Mouse (Mus musculus): ENCODE data around the gene Synj2. TPM values are rescaled to one million over a fixed set of nuclear protein-coding genes. Genes with fewer than 3 reads are reported as not detected.
A peak's percentile ranks its signal among the peaks of the same experiment; 100 is the strongest.

Gene Synj2
- polyA plus RNA-seq, 1 experiment from 2014 or later: 1.5 TPM

DNA sequence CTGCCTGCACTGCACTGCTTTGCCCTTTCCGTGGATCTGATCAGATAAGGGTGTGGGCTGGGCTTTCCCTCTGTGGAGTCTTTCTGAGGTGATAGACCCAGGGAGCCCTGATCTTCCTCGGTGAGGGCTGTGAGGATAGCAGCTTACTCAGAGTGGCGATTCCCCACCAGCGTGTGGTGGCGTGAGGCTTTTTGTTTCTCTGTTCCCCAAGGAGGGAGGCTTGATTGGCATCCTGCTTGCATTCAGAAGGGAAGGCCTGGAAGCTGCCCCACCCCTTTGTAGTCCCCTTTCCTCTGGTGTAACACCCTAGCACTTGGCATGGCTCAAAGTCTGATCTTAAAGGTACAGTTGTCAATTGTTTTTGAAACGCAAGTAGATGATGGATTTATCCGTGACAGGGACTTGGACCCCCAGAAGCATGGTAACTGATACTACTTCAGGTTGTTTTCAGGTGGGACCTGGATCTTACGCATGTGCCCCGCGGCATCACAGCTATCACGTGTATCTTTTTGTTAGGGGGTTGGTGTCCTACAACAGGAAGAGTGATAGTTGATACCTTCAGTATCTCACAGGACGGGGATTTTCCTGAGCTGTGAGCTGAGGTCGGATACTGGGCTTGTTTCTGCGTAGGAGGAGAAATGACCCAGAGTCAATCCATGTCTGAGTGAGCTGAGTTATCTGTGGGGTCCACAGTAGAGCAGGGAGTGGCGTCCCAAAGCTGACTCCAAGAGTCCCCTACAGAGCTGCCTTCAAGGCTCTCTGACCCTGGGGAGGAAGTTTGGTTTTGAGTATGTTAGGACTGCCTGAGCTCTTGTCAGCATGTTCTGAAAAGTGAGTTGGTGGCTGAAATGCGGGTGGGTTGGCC is 36.2 kb downstream of the Synj2 start:
- Histone ChIP-seq H3K36me3 (no peaks in the 10 kb centered on the region), H3K4me3 (replicated peaks) (no peak overlapping the region), H3K9me3 (replicated peaks) (no peaks in the 10 kb centered on the region), H3K27ac (replicated peaks) (no peak overlapping the region), H3K4me1 (peaks cover 22% of the 10 kb centered on the region), H3K9ac (replicated peaks) (no peak overlapping the region), H3K27me3 (replicated peaks) (no peaks in the 10 kb centered on the region), H3K4me2 (no peak overlapping the region)
- no peak for ATAC-seq (ENCODE audit: low FRiP score)
- WGBS: 62% methylated on average over 16 of the region's 16 CpGs

DNA sequence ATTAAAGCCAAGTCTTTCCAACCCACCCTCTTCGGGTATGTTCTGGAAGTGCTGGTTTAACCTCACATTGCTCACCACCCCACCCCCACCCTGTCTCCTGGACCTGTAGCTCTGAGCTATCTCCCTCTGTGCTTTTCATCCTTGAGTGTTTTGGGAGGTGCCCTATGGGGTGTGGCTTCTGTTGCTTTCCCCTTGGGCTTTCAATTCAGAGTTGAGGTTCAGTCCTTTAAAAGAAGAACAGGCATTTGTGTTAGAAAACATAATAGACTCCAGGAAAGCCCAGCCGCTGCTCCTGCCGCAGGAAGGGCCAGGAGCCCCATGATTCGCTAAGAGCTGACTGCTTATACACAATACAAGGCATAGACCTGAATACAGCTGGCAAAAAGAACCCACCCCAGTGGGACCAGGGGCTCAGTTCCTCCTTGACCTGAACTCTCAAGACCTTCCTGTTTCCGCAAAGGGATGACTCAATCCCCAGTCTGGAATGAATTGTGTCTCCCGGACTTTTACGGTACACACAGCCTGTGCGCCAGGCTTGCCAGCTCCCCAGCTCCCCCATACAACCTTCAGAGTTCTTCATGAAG is 36.9 kb downstream of the Synj2 start:
- no peak overlapping the region for H3K27ac ChIP-seq (replicated peaks)
- H3K36me3 ChIP-seq: no peaks in the 10 kb centered on the region
- 68% methylated on average over 8 of the region's 8 CpGs for WGBS
- no peak overlapping the region for H3K9ac ChIP-seq (replicated peaks)
- no peak overlapping the region for H3K4me2 ChIP-seq
- no peak overlapping the region for H3K4me3 ChIP-seq (replicated peaks)
- no peaks in the 10 kb centered on the region for H3K27me3 ChIP-seq (replicated peaks)
- H3K9me3 ChIP-seq (replicated peaks): no peaks in the 10 kb centered on the region
- peaks cover 22% of the 10 kb centered on the region for H3K4me1 ChIP-seq
- no peak for ATAC-seq (ENCODE audit: low FRiP score)

DNA sequence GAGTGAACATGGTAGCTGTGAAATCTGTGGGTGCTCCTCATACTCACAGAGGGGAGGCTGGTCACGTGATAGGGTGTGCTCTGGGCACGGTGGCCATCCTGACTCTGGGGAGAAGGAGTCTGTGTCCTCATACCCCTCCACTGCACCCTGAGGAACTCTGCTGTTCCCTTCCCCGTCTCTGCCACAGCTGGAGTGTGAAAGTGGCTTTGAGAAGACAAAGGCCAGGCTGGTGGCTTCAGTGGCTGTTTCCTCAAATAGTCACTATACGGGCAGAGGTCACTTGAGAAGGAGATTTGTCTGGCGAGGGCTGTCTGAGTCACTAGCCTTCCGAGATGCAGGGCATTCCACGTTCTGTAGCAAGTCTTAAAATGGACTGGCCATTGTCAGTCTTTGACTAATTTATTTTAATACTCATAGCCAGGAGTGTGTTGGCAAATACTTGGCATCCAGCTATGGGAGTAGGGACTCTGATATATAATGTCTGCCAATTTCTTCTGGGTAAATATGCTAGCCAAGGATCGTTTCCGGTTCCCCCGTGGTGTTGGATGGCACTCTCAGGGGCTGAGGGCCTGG is 37.5 kb downstream of the Synj2 start:
- no peak for ATAC-seq (ENCODE audit: low FRiP score)
- Histone ChIP-seq H3K4me3 (replicated peaks) (no peak overlapping the region), H3K9ac (replicated peaks) (no peak overlapping the region), H3K4me2 (no peak overlapping the region), H3K36me3 (no peaks in the 10 kb centered on the region), H3K4me1 (peaks cover 22% of the 10 kb centered on the region), H3K9me3 (replicated peaks) (no peaks in the 10 kb centered on the region), H3K27me3 (replicated peaks) (no peaks in the 10 kb centered on the region), H3K27ac (replicated peaks) (no peak overlapping the region)
- 71% methylated on average over 10 of the region's 10 CpGs for WGBS

DNA sequence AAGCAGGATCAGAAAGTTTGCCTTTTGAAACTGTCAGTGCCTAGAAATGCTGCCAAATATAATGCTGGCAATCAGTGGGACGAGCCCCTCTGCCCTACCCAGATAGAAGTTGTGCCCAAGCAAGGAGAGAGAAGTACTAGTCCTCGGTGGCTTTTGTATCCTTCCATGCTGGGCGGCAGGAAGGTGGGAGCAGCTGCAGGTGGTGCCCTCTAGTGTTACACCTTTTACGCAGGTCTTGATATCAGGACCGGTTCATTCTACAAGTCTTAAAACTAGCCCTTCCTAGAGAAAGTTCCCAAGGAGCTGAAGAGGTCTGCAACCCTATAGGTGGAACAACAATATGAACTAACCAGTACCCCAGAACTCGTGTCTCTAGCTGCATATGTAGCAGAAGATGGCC is 39.8 kb downstream of the Synj2 start:
- Histone ChIP-seq H3K9ac (replicated peaks) (no peak overlapping the region), H3K4me3 (replicated peaks) (no peak overlapping the region), H3K4me2 (no peak overlapping the region), H3K36me3 (no peaks in the 10 kb centered on the region), H3K27ac (replicated peaks) (no peak overlapping the region), H3K27me3 (replicated peaks) (no peaks in the 10 kb centered on the region), H3K4me1 (peaks cover 12% of the 10 kb centered on the region), H3K9me3 (replicated peaks) (no peaks in the 10 kb centered on the region)
- 43% methylated on average over 6 of the region's 6 CpGs for WGBS
- ATAC-seq (ENCODE audit: low FRiP score): no peak

DNA sequence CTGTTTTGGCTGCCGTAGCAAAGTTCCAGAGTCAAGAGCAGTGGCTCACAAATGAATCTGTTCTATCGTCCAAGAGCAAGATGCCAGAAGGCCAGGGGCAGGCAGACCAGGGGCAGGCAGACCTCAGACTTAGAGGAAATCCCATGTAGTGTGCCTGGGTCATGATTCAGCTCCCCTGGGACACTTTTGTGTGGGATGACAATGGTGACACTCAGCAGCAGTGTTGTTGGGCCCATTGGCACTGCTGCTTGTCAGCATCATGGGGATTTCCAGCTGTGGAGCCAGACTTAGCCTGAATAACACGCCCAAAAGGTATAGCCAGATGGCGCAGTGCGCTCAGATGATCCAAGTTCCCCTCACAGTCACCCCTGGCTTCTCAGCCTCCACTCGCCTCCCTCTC is 42.1 kb downstream of the Synj2 start:
- H3K4me2 ChIP-seq: no peak overlapping the region
- 71% methylated on average over 6 of the region's 6 CpGs for WGBS
- H3K4me1 ChIP-seq: peaks cover 15% of the 10 kb centered on the region
- H3K36me3 ChIP-seq: no peaks in the 10 kb centered on the region
- no peak overlapping the region for H3K27ac ChIP-seq (replicated peaks)
- H3K27me3 ChIP-seq (replicated peaks): no peaks in the 10 kb centered on the region
- H3K9ac ChIP-seq (replicated peaks): no peak overlapping the region
- no peak for ATAC-seq (ENCODE audit: low FRiP score)
- H3K9me3 ChIP-seq (replicated peaks): no peaks in the 10 kb centered on the region
- H3K4me3 ChIP-seq (replicated peaks): no peak overlapping the region

DNA sequence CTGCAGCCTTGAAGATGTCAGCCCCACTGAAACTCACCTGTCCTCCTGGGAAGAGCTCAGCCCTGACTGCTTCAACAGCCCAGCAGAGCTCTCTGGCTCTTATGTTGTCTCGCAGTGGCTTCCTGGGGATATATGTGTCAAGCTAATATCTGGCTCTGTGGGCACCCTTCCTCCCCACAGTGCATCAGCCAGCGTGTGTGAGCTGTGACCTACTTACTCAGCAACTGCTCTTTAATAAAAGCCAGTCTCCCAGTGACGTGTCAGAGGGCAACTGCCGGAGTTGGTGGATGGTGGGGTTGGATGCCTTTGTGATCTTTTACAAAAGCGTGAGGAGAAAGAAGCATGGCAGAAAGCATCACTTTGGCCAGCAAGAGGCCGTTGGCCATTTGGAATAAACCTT is 42.8 kb downstream of the Synj2 start:
- Histone ChIP-seq H3K9me3 (replicated peaks) (no peaks in the 10 kb centered on the region), H3K9ac (replicated peaks) (no peak overlapping the region), H3K4me3 (replicated peaks) (no peak overlapping the region), H3K4me1 (peaks cover 15% of the 10 kb centered on the region), H3K27me3 (replicated peaks) (no peaks in the 10 kb centered on the region), H3K36me3 (no peaks in the 10 kb centered on the region), H3K27ac (replicated peaks) (no peak overlapping the region), H3K4me2 (no peak overlapping the region)
- no peak for ATAC-seq (ENCODE audit: low FRiP score)
- 72% methylated on average over 6 of the region's 6 CpGs for WGBS

DNA sequence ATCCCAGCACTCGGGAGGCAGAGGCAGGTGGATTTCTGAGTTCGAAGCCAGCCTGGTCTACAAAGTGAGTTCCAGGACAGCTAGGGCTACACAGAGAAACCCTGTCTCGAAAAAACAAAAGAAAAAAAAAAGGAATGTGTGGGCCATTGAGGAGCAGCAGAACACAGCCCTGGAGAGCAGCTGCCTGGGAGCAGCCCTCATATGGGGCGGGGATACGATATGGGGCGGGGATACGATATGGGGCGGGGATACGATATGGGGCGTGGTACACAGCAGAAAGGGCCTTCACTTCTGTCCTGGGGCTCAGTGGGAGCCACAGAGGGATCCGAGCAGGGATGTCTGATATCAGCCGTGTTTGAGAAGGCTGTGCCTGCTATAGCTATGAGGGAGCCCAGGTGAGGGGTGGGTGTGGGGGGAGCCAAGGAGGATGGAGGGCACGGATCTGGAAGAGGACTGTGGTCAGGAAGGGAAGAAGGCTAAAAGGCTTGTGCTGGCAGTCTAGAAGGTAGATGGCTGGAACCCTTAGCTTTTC is 43.7 kb downstream of the Synj2 start:
- H3K36me3 ChIP-seq: no peaks in the 10 kb centered on the region
- no peak overlapping the region for H3K4me2 ChIP-seq
- H3K27ac ChIP-seq (replicated peaks): no peak overlapping the region
- WGBS: 71% methylated on average over 13 of the region's 13 CpGs
- H3K27me3 ChIP-seq (replicated peaks): no peaks in the 10 kb centered on the region
- no peaks in the 10 kb centered on the region for H3K9me3 ChIP-seq (replicated peaks)
- no peak overlapping the region for H3K9ac ChIP-seq (replicated peaks)
- no peak for ATAC-seq (ENCODE audit: low FRiP score)
- H3K4me3 ChIP-seq (replicated peaks): no peak overlapping the region
- peaks cover 15% of the 10 kb centered on the region for H3K4me1 ChIP-seq

DNA sequence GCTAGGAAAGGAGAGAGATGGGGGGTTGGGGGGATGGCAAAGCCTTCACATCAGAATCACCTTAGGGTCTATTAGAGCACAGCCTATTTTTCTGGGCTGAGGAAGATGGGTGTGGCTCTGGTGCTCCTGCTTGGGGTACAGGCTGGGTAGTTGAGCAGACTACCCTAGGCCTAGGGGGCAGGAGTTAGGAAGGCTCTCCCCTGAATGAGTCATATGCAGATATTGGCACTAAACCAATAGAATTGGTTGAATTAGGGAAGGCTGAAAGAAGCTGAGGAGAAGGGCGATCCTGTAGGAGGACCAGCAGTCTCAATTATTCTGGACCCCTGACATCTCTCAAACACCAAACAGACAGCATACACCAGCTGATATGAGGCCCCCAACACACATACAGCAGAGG is 44.2 kb downstream of the Synj2 start:
- Histone ChIP-seq H3K4me2 (no peak overlapping the region), H3K4me1 (peaks cover 15% of the 10 kb centered on the region), H3K9me3 (replicated peaks) (no peaks in the 10 kb centered on the region), H3K27ac (replicated peaks) (no peak overlapping the region), H3K36me3 (no peaks in the 10 kb centered on the region), H3K27me3 (replicated peaks) (no peaks in the 10 kb centered on the region), H3K4me3 (replicated peaks) (no peak overlapping the region), H3K9ac (replicated peaks) (no peak overlapping the region)
- ATAC-seq (ENCODE audit: low FRiP score): no peak
- WGBS: 95% methylated on average over 1 of the region's 1 CpGs

DNA sequence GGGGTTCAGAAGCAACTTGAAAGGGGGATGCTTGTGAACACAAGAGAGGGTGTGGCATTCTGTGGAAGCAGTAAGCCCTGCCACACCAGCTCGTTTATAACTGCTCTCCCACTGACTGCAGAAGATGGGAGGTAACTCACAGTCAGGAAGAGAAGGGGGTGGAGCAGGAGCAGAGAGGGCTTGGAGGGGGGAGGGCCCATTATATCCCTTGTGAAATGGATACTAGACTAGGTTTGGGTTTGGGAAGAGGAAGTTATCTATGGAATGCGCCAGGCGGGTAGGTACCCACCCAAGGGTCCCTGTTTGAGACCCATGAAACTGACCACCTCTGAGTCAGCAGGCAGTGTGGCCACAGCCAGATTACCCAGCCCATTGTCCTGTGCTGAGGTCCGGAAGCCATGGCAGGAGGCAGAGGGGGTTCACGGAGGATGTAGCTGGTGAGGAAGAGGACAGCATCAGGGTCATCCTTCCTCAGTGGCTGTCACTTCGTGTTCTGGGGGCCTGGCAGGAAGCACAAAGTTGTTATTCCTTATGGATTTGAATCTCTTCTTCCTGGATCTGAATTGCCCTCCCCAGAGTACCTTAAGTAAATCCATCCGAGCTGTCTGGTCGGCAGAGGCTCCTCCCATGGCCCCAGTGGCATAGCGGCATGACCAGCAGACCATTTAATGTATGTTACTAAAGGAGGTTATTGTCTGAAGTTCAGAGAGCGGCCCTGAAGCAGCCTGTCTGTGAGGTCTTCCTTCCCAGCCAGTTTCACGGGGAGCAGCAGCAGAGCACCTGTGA is 46.4 kb downstream of the Synj2 start:
- H3K9ac ChIP-seq (replicated peaks): no peak overlapping the region
- no peaks in the 10 kb centered on the region for H3K9me3 ChIP-seq (replicated peaks)
- 40% methylated on average over 11 of the region's 11 CpGs for WGBS
- H3K4me2 ChIP-seq: 0 out of 2 replicates have a peak overlapping the region, but pooled peaks have one; percentile 18
- H3K4me3 ChIP-seq (replicated peaks): no peak overlapping the region
- no peaks in the 10 kb centered on the region for H3K27me3 ChIP-seq (replicated peaks)
- peaks cover 15% of the 10 kb centered on the region for H3K4me1 ChIP-seq
- no peak overlapping the region for H3K27ac ChIP-seq (replicated peaks)
- no peaks in the 10 kb centered on the region for H3K36me3 ChIP-seq
- ATAC-seq (ENCODE audit: low FRiP score): no peak

DNA sequence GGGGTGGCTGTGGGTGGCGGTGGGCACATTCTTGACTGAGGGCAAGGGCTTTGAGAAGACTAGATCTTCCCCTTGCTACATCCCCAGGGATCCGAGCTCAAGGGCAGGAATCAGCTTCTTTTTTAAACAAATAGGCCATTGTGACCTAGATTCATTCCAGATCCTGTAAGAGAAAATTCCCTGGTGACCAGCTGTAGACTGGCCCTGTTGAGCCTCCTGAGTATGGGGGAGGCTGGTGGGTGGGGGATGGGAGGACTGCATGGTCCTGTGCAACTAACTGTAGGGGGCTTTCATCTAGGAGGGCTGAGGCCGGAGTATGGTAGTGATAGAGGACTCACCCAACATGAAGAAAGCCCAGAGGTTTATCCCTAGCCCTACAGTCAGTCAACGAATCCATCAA is 47.0 kb downstream of the Synj2 start:
- no peaks in the 10 kb centered on the region for H3K36me3 ChIP-seq
- no peaks in the 10 kb centered on the region for H3K27me3 ChIP-seq (replicated peaks)
- H3K4me2 ChIP-seq: 0 out of 2 replicates have a peak overlapping the region, but pooled peaks have one; percentile 18
- WGBS: 56% methylated on average over 4 of the region's 4 CpGs
- no peak overlapping the region for H3K27ac ChIP-seq (replicated peaks)
- ATAC-seq (ENCODE audit: low FRiP score): no peak
- H3K9me3 ChIP-seq (replicated peaks): no peaks in the 10 kb centered on the region
- peaks cover 15% of the 10 kb centered on the region for H3K4me1 ChIP-seq
- H3K4me3 ChIP-seq (replicated peaks): no peak overlapping the region
- no peak overlapping the region for H3K9ac ChIP-seq (replicated peaks)

DNA sequence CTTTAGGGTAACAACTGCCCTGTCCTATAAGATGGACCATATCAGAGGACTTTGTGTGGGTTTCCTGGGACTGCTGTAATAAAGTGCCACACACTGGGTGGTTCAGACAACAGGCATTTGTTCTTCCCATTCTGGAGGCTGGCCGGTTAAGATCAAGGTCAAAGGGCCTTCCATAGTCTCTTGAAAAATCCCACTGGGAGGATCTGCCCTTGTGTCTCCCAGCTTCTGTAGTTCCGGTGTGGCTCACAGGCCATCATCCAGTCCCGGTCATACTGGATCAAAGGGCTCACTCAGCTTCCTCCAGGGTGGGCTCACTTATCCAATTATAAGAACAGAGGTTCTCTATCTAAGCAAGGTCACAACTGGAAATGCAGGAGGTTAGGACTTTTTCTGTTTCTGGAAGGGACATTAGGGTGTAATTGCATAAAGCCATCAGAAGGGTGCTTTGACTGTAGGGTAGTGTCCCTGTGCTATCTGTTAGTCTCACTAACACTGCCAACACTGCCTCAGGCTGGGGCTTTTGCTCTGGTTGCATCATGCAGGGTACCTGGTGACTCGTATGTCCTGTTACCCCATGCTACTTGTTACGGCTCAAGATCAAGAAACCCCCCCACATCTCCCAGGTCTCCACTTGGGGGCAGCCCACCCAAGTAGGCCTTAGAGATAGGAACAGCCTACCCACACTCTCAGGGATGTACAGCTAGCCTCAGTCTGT is 51.9 kb downstream of the Synj2 start:
- no peaks in the 10 kb centered on the region for H3K9me3 ChIP-seq (replicated peaks)
- no peaks in the 10 kb centered on the region for H3K27me3 ChIP-seq (replicated peaks)
- H3K27ac ChIP-seq (replicated peaks): no peak overlapping the region
- H3K4me1 ChIP-seq: peaks cover 2% of the 10 kb centered on the region; the same call in 1 of the 2 replicates
- no peaks in the 10 kb centered on the region for H3K36me3 ChIP-seq
- 72% methylated on average over 5 of the region's 5 CpGs for WGBS
- H3K4me3 ChIP-seq (replicated peaks): no peak overlapping the region
- H3K4me2 ChIP-seq: no peak overlapping the region
- H3K9ac ChIP-seq (replicated peaks): no peak overlapping the region
- no peak for ATAC-seq (ENCODE audit: low FRiP score)

Measured in neural tube, embryonic 15.5 days (tissue).